Mouse (Mus musculus) heart, adult 2 months (tissue): ENCODE data around the gene Gm45234. TPM values are rescaled to one million over a fixed set of nuclear protein-coding genes. Genes with fewer than 3 reads are reported as not detected.

Source experiments
- DNase-seq, 2 experiments: peaks; one replicate each; pipeline ENCODE4 v3.0.0; 2021
- H3K27ac ChIP-seq: fragments of 200-600 bp; 2 replicates; pipeline ENCODE4 v1.8.1; 2022
- H3K27me3 ChIP-seq: fragments of 200-500 bp; 2 replicates; pipeline ENCODE4 v1.6.1; 2012; ENCODE audit warnings: mild to moderate bottlenecking, low read length, inconsistent platforms, mixed read lengths; ENCODE audit not compliant: control insufficient read depth, insufficient read depth
- H3K36me3 ChIP-seq: fragments of 200-500 bp; 2 replicates; pipeline ENCODE4 v1.6.1; 2012; ENCODE audit warnings: low read length, inconsistent platforms; ENCODE audit not compliant: control insufficient read depth, insufficient read depth
- H3K4me1 ChIP-seq: fragments of 200-500 bp; 2 replicates; pipeline ENCODE4 v1.6.1; 2011; ENCODE audit warnings: low read length; ENCODE audit not compliant: control insufficient read depth, insufficient read depth
- H3K4me3 ChIP-seq: fragments of 200-600 bp; 2 replicates; pipeline ENCODE4 v1.8.1; 2022
- H3K79me2 ChIP-seq: fragments of 200-500 bp; replicated peaks from 2 replicates; pipeline ENCODE4 v1.6.1; 2012; ENCODE audit warnings: mild to moderate bottlenecking, inconsistent platforms, low read length, moderate library complexity, mixed read lengths; ENCODE audit not compliant: control insufficient read depth, insufficient read depth
- H3K9ac ChIP-seq: fragments of 200-500 bp; 2 replicates; pipeline ENCODE4 v1.6.1; 2012; ENCODE audit warnings: low read depth, mild to moderate bottlenecking, control low read depth, inconsistent platforms, low read length, mixed read lengths
- CTCF ChIP-seq: fragments of 200-600 bp; IDR thresholded peaks from 2 replicates; pipeline ENCODE4 v1.8.1; 2022; ENCODE audit warnings: antibody characterized with exemption, mild to moderate bottlenecking, moderate library complexity
- EP300 ChIP-seq: fragments of 200-500 bp; IDR thresholded peaks from 2 replicates; pipeline ENCODE4 v1.6.1; 2011; ENCODE audit warnings: low read depth, low read length, control low read depth; ENCODE audit not compliant: insufficient read depth
- POLR2A ChIP-seq: fragments of 200-500 bp; IDR thresholded peaks from 2 replicates; pipeline ENCODE4 v1.6.1; 2011; ENCODE audit warnings: mild to moderate bottlenecking, low read depth, low read length, control low read depth; ENCODE audit not compliant: insufficient read depth
- WGBS: fragments of 180-500 bp; shearing (Covaris S2); methylation state at CpG from one replicate; pipeline ENCODE4 v1.1.7; 2018; 5-methylcytosine and 5-hydroxymethylcytosine counted together
- intact Hi-C: fragments of 180-260 bp; cut with DNase I; formaldehyde crosslinking; loops from one replicate; pipeline ENCODE4 v1.15.1; 2025
- polyA plus RNA-seq: library from polyadenylated mRNA; depleted of rRNA; stranded (reverse); fragments of >200 nt; gene quantifications from 2 replicates; pipeline ENCODE4 v1.2.3, GENCODE M21; 2012
- total RNA-seq, 2 experiments: library from RNA; stranded (reverse); gene quantifications; 2 replicates each; pipeline ENCODE4 v1.2.3; 2021

Gm45234 gene
- total and polyA plus RNA-seq, 3 experiments = 1.9 TPM; not detected in 2

GRCm38 (mm10) chr6:124755306-124755705 is 515 bp downstream of the Gm45234 start:
- Histone ChIP-seq H3K27me3 (no peaks in the 10 kb centered on the region), H3K79me2 (0 out of 2 replicates have a peak, but pooled peaks cover 1% of the 10 kb centered on the region), H3K36me3 (no peaks in the 10 kb centered on the region), H3K9ac (no peak overlapping the region; the same call in 1 of the 2 replicates), H3K4me3 (peak overlapping the region; percentile 65), H3K4me1 (peaks cover 8% of the 10 kb centered on the region), H3K27ac (peak overlapping the region; percentile 85)
- WGBS = 9% methylated on average over 3 of the region's 3 CpGs
- DNase-seq = no peak
- intact Hi-C loops = loop anchor here (1.0 to 5.0 kb wide), 3 partner anchors 93 to 263 kb away; partner anchors contain the start of genes C1ra and C1rl
- no peak for TF ChIP-seq POLR2A
- no peak for TF ChIP-seq CTCF
- no peak for TF ChIP-seq EP300

DNA sequence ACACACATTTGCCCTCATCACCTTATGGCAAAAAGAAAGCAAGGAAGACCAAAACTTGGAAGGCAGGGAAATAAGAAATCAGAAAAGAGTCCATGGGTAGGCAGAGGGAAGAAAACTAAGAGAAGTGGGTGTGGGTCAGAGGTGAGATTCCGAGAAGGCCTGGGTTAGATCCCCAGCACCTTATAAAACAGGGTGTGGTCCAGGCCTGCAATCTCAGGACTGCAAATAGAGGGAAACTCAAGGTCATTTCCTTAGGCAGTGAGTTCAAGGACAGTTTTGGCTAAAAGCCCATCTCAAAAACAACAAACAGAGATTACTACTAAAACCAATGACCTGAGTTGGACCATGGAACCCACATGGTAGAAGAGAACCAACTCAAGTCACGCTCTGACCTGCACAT is 2.0 kb downstream of the Gm45234 start:
- 0 out of 2 replicates have a peak, but pooled peaks cover 1% of the 10 kb centered on the region for H3K79me2 ChIP-seq
- H3K4me3 ChIP-seq = no peak overlapping the region
- TF ChIP-seq POLR2A = no peak
- TF ChIP-seq EP300 = no peak
- TF ChIP-seq CTCF = no peak
- H3K4me1 ChIP-seq = peaks cover 8% of the 10 kb centered on the region; the same call in 1 of the 2 replicates
- no peak overlapping the region for H3K9ac ChIP-seq
- no peak overlapping the region for H3K27ac ChIP-seq
- intact Hi-C loops = no loop called here
- WGBS = 73% methylated on average over 2 of the region's 2 CpGs
- no peaks in the 10 kb centered on the region for H3K27me3 ChIP-seq
- no peak for DNase-seq
- no peaks in the 10 kb centered on the region for H3K36me3 ChIP-seq

DNA sequence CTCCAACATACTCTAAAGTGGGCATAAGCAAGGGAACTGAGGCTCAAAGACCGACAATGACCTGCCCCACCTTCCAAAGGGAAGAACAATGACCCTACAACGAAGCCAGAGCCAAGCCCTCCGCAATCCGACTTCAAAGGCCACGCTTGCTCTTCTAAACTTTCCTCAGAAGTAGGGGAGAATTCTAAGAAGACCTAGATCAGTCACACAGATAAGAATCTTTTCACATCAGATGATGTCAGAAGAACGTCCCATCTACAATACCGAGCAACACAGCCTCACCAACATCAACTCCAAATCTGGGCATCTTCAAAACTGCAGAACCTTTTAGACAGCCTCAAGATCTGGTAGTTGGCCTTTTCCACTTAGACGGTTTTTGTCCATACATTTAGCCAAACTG is 5.4 kb downstream of the Gm45234 start:
- Histone ChIP-seq H3K36me3 (no peaks in the 10 kb centered on the region), H3K4me3 (no peak overlapping the region), H3K27ac (no peak overlapping the region), H3K4me1 (peaks cover 3% of the 10 kb centered on the region; the same call in 1 of the 2 replicates), H3K9ac (no peak overlapping the region), H3K27me3 (no peaks in the 10 kb centered on the region), H3K79me2 (0 out of 2 replicates have a peak, but pooled peaks cover 1% of the 10 kb centered on the region)
- intact Hi-C loops = no loop called here
- TF ChIP-seq EP300 = no peak
- no peak for TF ChIP-seq CTCF
- no peak for TF ChIP-seq POLR2A
- DNase-seq = no peak
- 80% methylated on average over 8 of the region's 8 CpGs for WGBS

DNA sequence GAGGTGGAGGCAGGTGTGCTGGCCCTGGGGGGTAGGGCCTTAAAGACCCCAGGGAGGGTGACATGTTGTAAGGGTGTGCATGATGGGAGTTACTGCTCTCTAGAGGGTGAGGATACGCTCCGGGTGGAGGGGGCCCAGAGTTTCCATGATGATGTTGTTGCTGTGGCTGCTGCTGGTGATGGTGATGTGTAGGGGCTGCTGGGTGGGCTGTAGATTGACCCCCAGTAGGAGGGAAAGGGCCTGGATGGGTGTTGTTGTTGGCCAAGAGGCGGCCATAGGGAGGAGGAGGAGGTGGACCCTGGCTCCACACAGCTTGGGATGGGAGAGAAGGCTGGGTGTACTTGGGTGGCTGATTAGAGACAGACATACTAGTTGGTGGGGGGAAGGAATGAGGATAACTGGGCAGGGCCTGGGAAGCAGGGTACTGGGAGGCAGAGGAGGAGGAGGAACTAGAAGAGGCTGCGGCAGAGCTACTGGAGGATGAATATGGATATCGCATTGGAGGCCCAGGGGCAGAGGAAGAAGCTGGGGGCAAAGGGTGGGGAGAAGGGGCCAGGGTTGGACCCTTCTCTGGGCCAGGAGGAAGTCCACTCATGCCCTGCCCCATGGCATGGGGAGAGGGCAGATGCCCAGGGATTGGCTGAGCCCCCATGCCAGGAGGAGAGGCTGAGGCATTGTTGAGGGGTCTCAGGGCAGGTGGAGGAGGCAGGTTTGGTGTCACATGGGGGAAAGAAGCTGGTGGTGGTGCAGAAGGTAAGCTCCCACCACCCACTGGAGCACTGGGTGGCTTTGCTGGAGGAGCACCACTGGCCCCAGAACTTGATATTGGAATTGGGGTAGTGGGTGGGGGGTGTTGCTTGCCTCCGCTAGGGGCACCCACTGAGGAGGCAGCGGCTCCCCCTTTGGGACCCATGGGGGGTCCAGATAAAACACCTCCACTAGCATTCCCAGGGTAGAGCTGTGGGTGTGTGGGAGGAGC is 8.9 kb downstream of the Gm45234 start:
- Histone ChIP-seq H3K9ac (no peak overlapping the region), H3K79me2 (no peaks in the 10 kb centered on the region), H3K27ac (no peak overlapping the region), H3K27me3 (no peaks in the 10 kb centered on the region), H3K4me3 (no peak overlapping the region; the same call in 1 of the 2 replicates), H3K36me3 (no peaks in the 10 kb centered on the region), H3K4me1 (no peaks in the 10 kb centered on the region)
- 87% methylated on average over 7 of the region's 7 CpGs for WGBS
- TF ChIP-seq CTCF (no peak), EP300 (no peak), POLR2A (no peak)
- intact Hi-C loops = no loop called here
- DNase-seq = no peak

- Histone ChIP-seq H3K36me3 (no peaks in the 10 kb centered on the region), H3K4me3 (peak overlapping the region; percentile 68), H3K27me3 (no peaks in the 10 kb centered on the region), H3K4me1 (peaks cover 3% of the 10 kb centered on the region; the same call in 1 of the 2 replicates), H3K79me2 (no peaks in the 10 kb centered on the region), H3K27ac (peak overlapping the region; percentile 96), H3K9ac (peak overlapping the region; percentile 82)
- DNase-seq = no peak
- 24% methylated on average over 8 of the region's 8 CpGs for WGBS
- TF ChIP-seq EP300 (0 out of 2 replicates have a peak, but pooled peaks have one; percentile 23), CTCF (no peak), POLR2A (no peak)
- intact Hi-C loops = no loop called here
Observed at GRCm38 (mm10) chr6:124746296-124746605, 9.6 kb downstream of the Gm45234 start.
